Mouse (Mus musculus) ES-Bruce4 (cell line): ENCODE data around the gene Pank3.

Experiments used
- CTCF ChIP-seq: IDR thresholded peaks from one replicate; pipeline ENCODE4 v1.8.1; 2011; ENCODE audit warnings: low read depth, low read length
- EP300 ChIP-seq: IDR thresholded peaks from 2 replicates; pipeline ENCODE4 v1.6.1; 2011; ENCODE audit warnings: low read depth, low read length; ENCODE audit not compliant: insufficient read depth
- POLR2A ChIP-seq: IDR thresholded peaks from one replicate; pipeline ENCODE4 v1.8.1; 2011; ENCODE audit warnings: low read length; ENCODE audit not compliant: insufficient read depth

DNA sequence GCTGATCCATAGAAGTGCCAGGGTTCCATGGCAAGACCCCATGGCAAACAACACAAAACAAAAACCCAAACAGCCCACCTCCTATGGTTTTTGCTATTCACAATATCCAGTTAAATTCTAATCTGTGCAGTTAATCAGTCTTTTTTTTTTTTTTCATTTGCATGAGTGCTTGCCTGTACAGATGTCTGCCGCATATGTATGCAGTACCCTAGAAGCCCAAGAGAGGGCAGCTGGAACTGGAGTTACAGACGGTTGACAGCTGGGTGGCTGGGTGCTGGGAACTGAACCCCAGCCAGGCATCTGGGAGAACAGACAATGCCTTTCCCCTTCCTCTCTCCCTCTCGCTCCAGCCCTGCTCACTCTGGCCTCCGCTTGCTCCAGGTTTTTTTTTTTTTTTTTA is 15.3 kb downstream of the Pank3 start:
- no peak for TF ChIP-seq POLR2A
- no peak for TF ChIP-seq CTCF
- TF ChIP-seq EP300: no peak
